Mouse (Mus musculus): ENCODE results near the gene Hpn. TPM values are rescaled to one million over a fixed set of nuclear protein-coding genes. Genes with fewer than 3 reads are reported as not detected.
A peak's percentile ranks its signal among the peaks of the same experiment; 100 is the strongest.

Hpn gene
- polyA plus RNA-seq, 1 experiment from 2014 or later = 145 TPM

DNA sequence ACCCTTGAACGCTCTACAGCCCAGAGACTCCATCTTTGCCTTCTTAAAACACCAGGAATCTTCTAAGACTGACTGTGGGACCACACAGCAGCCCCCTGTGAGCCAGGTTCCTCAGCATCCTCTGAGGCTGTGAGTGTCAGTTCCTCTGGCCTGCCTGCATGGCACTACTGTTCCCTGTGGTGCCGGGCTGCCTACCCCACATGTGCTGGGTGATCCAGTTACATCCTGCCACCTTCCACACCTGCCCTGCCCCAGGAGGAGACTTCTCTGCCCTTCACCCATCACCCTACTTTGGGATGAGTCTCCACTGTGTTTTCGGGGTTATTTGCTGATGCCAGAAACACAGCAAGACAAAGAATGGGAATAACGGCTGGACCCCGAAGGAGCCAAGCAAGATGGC lies 4.5 kb upstream of the Hpn start:
- no peaks in the 10 kb centered on the region for H3K36me3 ChIP-seq (ENCODE audit: control insufficient read depth, insufficient read depth)
- H3K27me3 ChIP-seq (ENCODE audit: control insufficient read depth, insufficient read depth, low read depth, low read length) = peaks cover 3% of the 10 kb centered on the region
- no peak overlapping the region for H3K27ac ChIP-seq (ENCODE audit: low read length)
- H3K9ac ChIP-seq (ENCODE audit: low read depth, low read length) = no peak overlapping the region
- H3K9me3 ChIP-seq (replicated peaks; ENCODE audit: control insufficient read depth, low read length) = no peaks in the 10 kb centered on the region
- peaks cover 7% of the 10 kb centered on the region for H3K4me1 ChIP-seq (ENCODE audit: control insufficient read depth, low read depth, low read length)
- H3K4me3 ChIP-seq (ENCODE audit: low read depth, low read length) = no peak overlapping the region
- H3K4me2 ChIP-seq (ENCODE audit: low read depth, low read length) = no peak overlapping the region
- 72% methylated on average over 5 of the region's 5 CpGs for WGBS (ENCODE audit: insufficient replicate concordance)
- ATAC-seq (ENCODE audit: low read depth) = no peak

DNA sequence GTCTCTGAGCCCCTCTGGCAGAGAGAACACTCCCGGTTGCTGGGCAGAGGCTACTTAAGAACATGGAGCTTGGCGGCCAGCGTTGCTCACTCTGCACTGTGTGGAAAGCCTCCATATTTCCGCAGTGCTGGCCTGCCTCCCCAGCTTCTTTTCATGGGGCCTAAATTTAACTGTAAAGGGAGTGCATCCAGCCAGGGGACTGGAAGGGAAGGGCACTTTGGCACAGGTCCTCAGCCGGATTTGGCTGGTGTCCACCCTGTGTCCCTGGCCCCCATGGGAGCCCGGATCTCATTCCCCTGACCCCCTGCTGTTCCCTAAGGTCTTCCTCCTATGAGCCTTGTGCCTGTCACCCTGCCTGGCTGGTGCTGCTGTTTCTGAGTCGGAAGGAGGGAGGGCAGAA lies 3.4 kb upstream of the Hpn start:
- H3K4me1 ChIP-seq (ENCODE audit: control insufficient read depth, low read depth, low read length) = peaks cover 7% of the 10 kb centered on the region
- WGBS (ENCODE audit: insufficient replicate concordance) = 65% methylated on average over 7 of the region's 7 CpGs

DNA sequence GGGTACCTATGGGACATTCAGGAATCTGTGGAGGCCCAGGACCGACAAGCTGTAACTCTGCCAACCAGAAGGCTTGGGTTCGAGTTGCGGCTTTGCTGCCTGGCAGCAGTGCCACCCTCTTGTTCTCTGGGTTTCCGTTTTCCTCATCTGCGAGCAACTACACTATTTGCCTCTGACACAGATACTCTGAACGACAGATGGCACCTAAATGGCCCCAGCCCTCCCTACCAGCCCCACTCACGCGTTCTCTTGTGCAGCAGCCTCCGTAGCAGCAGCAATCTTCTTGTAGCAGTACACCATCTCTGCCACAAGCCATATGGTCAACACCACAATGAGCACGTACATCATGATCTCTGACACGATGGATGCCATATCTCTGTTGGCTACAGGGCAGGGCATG lies 2.4 kb upstream of the Hpn start:
- Histone ChIP-seq H3K27me3 (ENCODE audit: control insufficient read depth, insufficient read depth, low read depth, low read length) (no peaks in the 10 kb centered on the region), H3K4me3 (ENCODE audit: low read depth, low read length) (no peak overlapping the region), H3K4me1 (ENCODE audit: control insufficient read depth, low read depth, low read length) (peaks cover 7% of the 10 kb centered on the region), H3K4me2 (ENCODE audit: low read depth, low read length) (no peak overlapping the region), H3K9ac (ENCODE audit: low read depth, low read length) (no peak overlapping the region), H3K36me3 (ENCODE audit: control insufficient read depth, insufficient read depth) (no peaks in the 10 kb centered on the region), H3K9me3 (replicated peaks; ENCODE audit: control insufficient read depth, low read length) (no peaks in the 10 kb centered on the region), H3K27ac (ENCODE audit: low read length) (no peak overlapping the region)
- 70% methylated on average over 11 of the region's 11 CpGs for WGBS (ENCODE audit: insufficient replicate concordance)
- ATAC-seq (ENCODE audit: low read depth) = no peak

More for the DNA sequence above, 3.4 kb upstream of the Hpn start:
- Histone ChIP-seq H3K4me2 (ENCODE audit: low read depth, low read length) (no peak overlapping the region), H3K9ac (ENCODE audit: low read depth, low read length) (no peak overlapping the region), H3K36me3 (ENCODE audit: control insufficient read depth, insufficient read depth) (no peaks in the 10 kb centered on the region), H3K4me3 (ENCODE audit: low read depth, low read length) (no peak overlapping the region), H3K27me3 (ENCODE audit: control insufficient read depth, insufficient read depth, low read depth, low read length) (no peaks in the 10 kb centered on the region), H3K27ac (ENCODE audit: low read length) (no peak overlapping the region), H3K9me3 (replicated peaks; ENCODE audit: control insufficient read depth, low read length) (no peaks in the 10 kb centered on the region)
- ATAC-seq (ENCODE audit: low read depth) = no peak

DNA sequence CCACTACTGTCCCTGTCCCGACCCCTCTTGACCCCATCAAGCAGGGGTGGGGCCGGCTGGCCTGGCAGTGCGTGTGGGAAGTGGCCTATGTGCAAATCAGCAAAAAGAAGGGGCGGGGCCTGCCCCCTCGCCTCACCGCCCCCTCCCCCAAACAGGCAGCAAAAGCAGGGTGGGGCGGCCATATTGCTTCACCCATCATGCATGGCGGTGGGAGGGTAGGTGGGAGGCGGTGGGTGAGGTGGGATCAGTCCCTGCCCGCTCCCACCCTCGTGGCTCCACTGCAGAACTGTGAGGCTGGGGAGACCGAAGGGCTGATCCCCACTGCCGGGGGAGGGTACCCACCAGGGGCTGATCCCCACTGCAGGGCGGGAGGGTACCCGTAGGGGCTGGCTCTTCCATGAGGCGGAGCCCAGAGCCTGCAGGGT lies 1.6 kb upstream of the Hpn start:
- no peaks in the 10 kb centered on the region for H3K9me3 ChIP-seq (replicated peaks; ENCODE audit: control insufficient read depth, low read length)
- no peak overlapping the region for H3K4me3 ChIP-seq (ENCODE audit: low read depth, low read length)
- H3K4me2 ChIP-seq (ENCODE audit: low read depth, low read length) = no peak overlapping the region
- H3K36me3 ChIP-seq (ENCODE audit: control insufficient read depth, insufficient read depth) = no peaks in the 10 kb centered on the region
- 51% methylated on average over 16 of the region's 16 CpGs for WGBS (ENCODE audit: insufficient replicate concordance)
- no peaks in the 10 kb centered on the region for H3K27me3 ChIP-seq (ENCODE audit: control insufficient read depth, insufficient read depth, low read depth, low read length)
- no peak overlapping the region for H3K9ac ChIP-seq (ENCODE audit: low read depth, low read length)
- no peak for ATAC-seq (ENCODE audit: low read depth)
- H3K4me1 ChIP-seq (ENCODE audit: control insufficient read depth, low read depth, low read length) = peaks cover 7% of the 10 kb centered on the region
- H3K27ac ChIP-seq (ENCODE audit: low read length) = peak overlapping the region; percentile 86

DNA sequence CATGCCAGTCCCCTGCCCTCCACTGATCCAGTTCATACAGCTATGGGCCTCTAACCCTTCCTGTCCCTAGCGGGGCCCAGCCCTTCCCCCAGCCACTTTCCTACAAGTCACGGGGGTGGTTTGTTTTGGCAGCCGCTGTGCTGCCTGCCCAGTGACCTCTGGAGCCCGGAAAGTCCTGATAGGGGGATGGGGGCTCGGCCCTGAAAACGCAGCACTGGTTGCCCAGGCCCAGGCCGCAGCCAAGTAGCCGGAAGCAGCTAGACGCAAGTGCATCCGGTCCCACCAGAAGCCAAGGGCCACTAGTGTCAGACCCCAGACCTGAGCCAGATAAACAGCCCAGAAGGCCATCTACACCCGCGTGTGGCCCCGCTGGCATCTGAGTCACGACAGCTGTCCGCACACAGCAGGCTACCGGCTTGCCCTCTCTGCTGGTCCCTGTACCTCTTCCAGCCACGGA lies 525 bp upstream of the Hpn start:
- no peaks in the 10 kb centered on the region for H3K27me3 ChIP-seq (ENCODE audit: control insufficient read depth, insufficient read depth, low read depth, low read length)
- H3K4me1 ChIP-seq (ENCODE audit: control insufficient read depth, low read depth, low read length) = peaks cover 16% of the 10 kb centered on the region
- H3K36me3 ChIP-seq (ENCODE audit: control insufficient read depth, insufficient read depth) = no peaks in the 10 kb centered on the region
- H3K27ac ChIP-seq (ENCODE audit: low read length) = peak overlapping the region; percentile 86
- 0 out of 2 replicates have a peak overlapping the region, but pooled peaks have one; percentile 24 for H3K4me2 ChIP-seq (ENCODE audit: low read depth, low read length)
- no peak overlapping the region for H3K9ac ChIP-seq (ENCODE audit: low read depth, low read length)
- no peak overlapping the region for H3K4me3 ChIP-seq (ENCODE audit: low read depth, low read length)
- WGBS (ENCODE audit: insufficient replicate concordance) = 3% methylated on average over 17 of the region's 17 CpGs
- no peaks in the 10 kb centered on the region for H3K9me3 ChIP-seq (replicated peaks; ENCODE audit: control insufficient read depth, low read length)
- ATAC-seq (ENCODE audit: low read depth) = peak; percentile 83

DNA sequence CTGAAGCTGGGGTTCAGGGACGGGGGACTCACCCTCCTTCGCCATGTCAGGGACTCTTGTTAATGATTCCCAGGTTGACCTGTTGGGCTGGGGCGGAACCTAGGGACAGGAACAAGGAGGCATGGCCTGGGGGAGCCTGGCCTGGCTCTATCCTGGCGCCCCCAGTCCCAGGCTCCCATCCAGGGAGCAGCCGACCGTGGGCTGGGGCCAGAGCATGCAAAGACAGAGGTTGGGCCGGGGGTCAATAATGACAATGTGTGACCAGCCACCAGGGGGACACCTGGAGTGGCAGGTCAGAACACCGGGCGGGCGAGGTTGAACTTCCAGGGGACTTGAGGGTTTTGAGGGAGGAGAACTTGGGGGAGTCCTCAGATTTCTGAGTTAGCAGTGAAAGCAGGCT lies 444 bp downstream of the Hpn start:
- peak overlapping the region; percentile 86 for H3K27ac ChIP-seq (ENCODE audit: low read length)
- peak overlapping the region; percentile 3; the same call in 1 of the 2 replicates for H3K4me2 ChIP-seq (ENCODE audit: low read depth, low read length)
- peak overlapping the region; percentile 50 for H3K9ac ChIP-seq (ENCODE audit: low read depth, low read length)
- H3K27me3 ChIP-seq (ENCODE audit: control insufficient read depth, insufficient read depth, low read depth, low read length) = no peaks in the 10 kb centered on the region
- 54% methylated on average over 10 of the region's 10 CpGs for WGBS (ENCODE audit: insufficient replicate concordance)
- peak overlapping the region; percentile 55 for H3K4me3 ChIP-seq (ENCODE audit: low read depth, low read length)
- no peaks in the 10 kb centered on the region for H3K36me3 ChIP-seq (ENCODE audit: control insufficient read depth, insufficient read depth)
- ATAC-seq (ENCODE audit: low read depth) = peak; percentile 33
- H3K9me3 ChIP-seq (replicated peaks; ENCODE audit: control insufficient read depth, low read length) = no peaks in the 10 kb centered on the region
- H3K4me1 ChIP-seq (ENCODE audit: control insufficient read depth, low read depth, low read length) = peaks cover 16% of the 10 kb centered on the region

DNA sequence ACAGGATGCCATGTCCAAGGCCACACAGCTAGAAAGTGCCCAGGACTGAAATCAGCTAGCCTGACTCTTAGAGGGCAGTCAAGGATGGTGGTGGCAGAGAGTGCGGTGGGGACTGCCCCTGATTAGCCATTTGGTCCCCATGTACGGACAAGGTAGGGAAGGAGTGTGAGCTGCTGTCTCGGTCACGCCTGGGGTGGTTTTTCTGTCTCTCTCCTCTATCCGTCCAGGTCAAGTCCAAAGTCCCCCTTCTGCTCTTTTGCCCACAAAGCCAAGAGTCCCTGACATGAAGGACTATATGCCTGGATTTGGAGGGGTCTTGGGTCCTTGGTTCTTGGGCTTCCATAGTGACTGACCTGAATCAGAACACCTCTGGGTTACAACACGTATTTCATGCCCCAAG lies 1.3 kb downstream of the Hpn start:
- Histone ChIP-seq H3K9ac (ENCODE audit: low read depth, low read length) (no peak overlapping the region), H3K36me3 (ENCODE audit: control insufficient read depth, insufficient read depth) (no peaks in the 10 kb centered on the region), H3K4me1 (ENCODE audit: control insufficient read depth, low read depth, low read length) (peaks cover 16% of the 10 kb centered on the region), H3K9me3 (replicated peaks; ENCODE audit: control insufficient read depth, low read length) (no peaks in the 10 kb centered on the region), H3K4me3 (ENCODE audit: low read depth, low read length) (peak overlapping the region; percentile 55), H3K27me3 (ENCODE audit: control insufficient read depth, insufficient read depth, low read depth, low read length) (no peaks in the 10 kb centered on the region), H3K4me2 (ENCODE audit: low read depth, low read length) (peak overlapping the region; percentile 25), H3K27ac (ENCODE audit: low read length) (0 out of 2 replicates have a peak overlapping the region, but pooled peaks have one; percentile 1)
- WGBS (ENCODE audit: insufficient replicate concordance) = 57% methylated on average over 6 of the region's 6 CpGs
- no peak for ATAC-seq (ENCODE audit: low read depth)

DNA sequence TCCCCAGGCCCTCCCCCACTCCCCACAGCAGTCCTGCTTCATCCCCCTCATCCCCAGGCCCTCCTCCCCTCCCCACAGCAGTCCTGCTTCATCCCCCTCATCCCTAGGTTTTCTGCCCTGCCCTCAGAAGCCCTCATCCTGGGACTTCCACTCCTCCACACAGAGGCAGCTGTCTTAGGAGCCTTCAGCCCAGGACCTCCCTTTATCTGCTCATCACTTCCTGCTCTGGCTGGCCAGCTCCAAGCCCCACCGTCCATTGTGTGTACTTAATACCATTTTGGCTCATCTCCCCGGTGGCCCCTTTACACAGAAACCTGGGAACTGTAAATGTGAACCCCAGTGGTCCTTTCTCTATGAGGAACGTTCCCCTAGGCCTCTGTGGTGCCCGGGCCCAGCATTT lies 3.1 kb downstream of the Hpn start:
- Histone ChIP-seq H3K4me3 (ENCODE audit: low read depth, low read length) (no peak overlapping the region), H3K4me1 (ENCODE audit: control insufficient read depth, low read depth, low read length) (peaks cover 16% of the 10 kb centered on the region), H3K27ac (ENCODE audit: low read length) (no peak overlapping the region), H3K27me3 (ENCODE audit: control insufficient read depth, insufficient read depth, low read depth, low read length) (no peaks in the 10 kb centered on the region), H3K4me2 (ENCODE audit: low read depth, low read length) (no peak overlapping the region), H3K9ac (ENCODE audit: low read depth, low read length) (no peak overlapping the region), H3K36me3 (ENCODE audit: control insufficient read depth, insufficient read depth) (no peaks in the 10 kb centered on the region), H3K9me3 (replicated peaks; ENCODE audit: control insufficient read depth, low read length) (no peaks in the 10 kb centered on the region)
- no peak for ATAC-seq (ENCODE audit: low read depth)
- 26% methylated on average over 4 of the region's 4 CpGs for WGBS (ENCODE audit: insufficient replicate concordance)

DNA sequence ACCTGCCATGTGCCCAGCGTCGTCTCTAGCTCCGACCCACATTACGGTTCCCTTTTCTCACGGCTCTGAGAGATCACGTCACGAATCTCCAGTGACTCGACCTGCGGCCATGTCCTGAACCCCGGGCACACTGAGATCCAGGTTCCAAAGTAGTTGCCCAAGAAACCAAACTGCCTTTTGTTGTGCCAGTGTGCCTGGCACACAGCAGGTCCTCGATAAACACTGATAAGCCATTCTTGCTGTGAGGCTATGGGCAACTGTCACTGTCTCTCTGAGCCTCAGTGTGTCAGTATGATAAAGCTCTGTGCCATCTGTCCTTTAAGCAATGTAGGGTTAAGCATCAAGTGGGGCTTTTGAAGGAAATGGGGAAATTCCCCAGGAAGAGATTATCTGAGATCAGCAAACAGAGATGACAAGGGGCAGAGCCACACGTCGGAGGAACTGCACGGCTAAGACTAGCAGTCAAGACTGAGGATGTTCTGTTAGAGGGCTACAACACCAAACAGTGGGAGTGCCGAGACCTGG lies 4.2 kb downstream of the Hpn start:
- Histone ChIP-seq H3K4me3 (ENCODE audit: low read depth, low read length) (no peak overlapping the region), H3K4me1 (ENCODE audit: control insufficient read depth, low read depth, low read length) (peaks cover 12% of the 10 kb centered on the region), H3K36me3 (ENCODE audit: control insufficient read depth, insufficient read depth) (no peaks in the 10 kb centered on the region), H3K27ac (ENCODE audit: low read length) (no peak overlapping the region), H3K27me3 (ENCODE audit: control insufficient read depth, insufficient read depth, low read depth, low read length) (no peaks in the 10 kb centered on the region), H3K9me3 (replicated peaks; ENCODE audit: control insufficient read depth, low read length) (no peaks in the 10 kb centered on the region), H3K9ac (ENCODE audit: low read depth, low read length) (no peak overlapping the region), H3K4me2 (ENCODE audit: low read depth, low read length) (no peak overlapping the region)
- 37% methylated on average over 15 of the region's 15 CpGs for WGBS (ENCODE audit: insufficient replicate concordance)
- ATAC-seq (ENCODE audit: low read depth) = no peak
